Mouse (Mus musculus): ENCODE measurements around the gene Ano10. TPM values are rescaled to one million over a fixed set of nuclear protein-coding genes. Genes with fewer than 3 reads are reported as not detected.

The Ano10 gene
- not detected in 2 replicates for polyA plus RNA-seq (2012; ENCODE audit: insufficient read depth, insufficient read length, low replicate concordance, missing spikeins)

- TF ChIP-seq CTCF (IDR thresholded peaks at IDR 0.05; ENCODE audit: insufficient read depth, low read depth, low read length) (no peak), POLR2A (IDR thresholded peaks at IDR 0.05; ENCODE audit: insufficient read depth, low read depth, low read length) (peak; percentile 58; the same call in 1 of the 2 replicates)
- Histone ChIP-seq H3K4me3 (ENCODE audit: insufficient read depth, low read depth, low read length) (peak within 1 kb of the TSS; percentile 57), H3K4me1 (ENCODE audit: control insufficient read depth, insufficient read depth, low read length) (peaks cover 7% of the 10 kb centered on the region), H3K27ac (ENCODE audit: insufficient read depth, low read depth, low read length) (peak within 1 kb of the TSS; percentile 6; the same call in 1 of the 2 replicates)
- under 1% methylated on average over 51 of the region's 51 CpGs for WGBS
Observed at GRCm38 (mm10) chr9:122294242-122294881, at the start of gene Ano10. TSS of gene Ano10 (minus strand) at chr9:122294423.

GRCm38 (mm10) chr9:122343399-122343798 is 49.2 kb upstream of the Ano10 start:
- Histone ChIP-seq H3K4me1 (ENCODE audit: control insufficient read depth, insufficient read depth, low read length) (peaks cover 5% of the 10 kb centered on the region; the same call in 1 of the 2 replicates), H3K27ac (ENCODE audit: insufficient read depth, low read depth, low read length) (no peak overlapping the region), H3K4me3 (ENCODE audit: insufficient read depth, low read depth, low read length) (no peak overlapping the region)
- TF ChIP-seq CTCF (IDR thresholded peaks at IDR 0.05; ENCODE audit: insufficient read depth, low read depth, low read length) (no peak), POLR2A (IDR thresholded peaks at IDR 0.05; ENCODE audit: insufficient read depth, low read depth, low read length) (no peak)
- 83% methylated on average over 7 of the region's 7 CpGs for WGBS

GRCm38 (mm10) chr9:122339972-122340371 is 45.7 kb upstream of the Ano10 start:
- WGBS, result 23% methylated on average over 5 of the region's 5 CpGs
- no peak for TF ChIP-seq POLR2A (IDR thresholded peaks at IDR 0.05; ENCODE audit: insufficient read depth, low read depth, low read length)
- no peak for TF ChIP-seq CTCF (IDR thresholded peaks at IDR 0.05; ENCODE audit: insufficient read depth, low read depth, low read length)
- Histone ChIP-seq H3K4me3 (ENCODE audit: insufficient read depth, low read depth, low read length) (no peak overlapping the region), H3K27ac (ENCODE audit: insufficient read depth, low read depth, low read length) (no peak overlapping the region), H3K4me1 (ENCODE audit: control insufficient read depth, insufficient read depth, low read length) (peaks cover 15% of the 10 kb centered on the region)

- H3K4me1 ChIP-seq (ENCODE audit: control insufficient read depth, insufficient read depth, low read length), result peaks cover 15% of the 10 kb centered on the region
- peak overlapping the region; percentile 69 for H3K27ac ChIP-seq (ENCODE audit: insufficient read depth, low read depth, low read length)
- TF ChIP-seq POLR2A (IDR thresholded peaks at IDR 0.05; ENCODE audit: insufficient read depth, low read depth, low read length) (no peak), CTCF (IDR thresholded peaks at IDR 0.05; ENCODE audit: insufficient read depth, low read depth, low read length) (no peak)
- no peak overlapping the region for H3K4me3 ChIP-seq (ENCODE audit: insufficient read depth, low read depth, low read length)
- 34% methylated on average over 8 of the region's 8 CpGs for WGBS
Observed at GRCm38 (mm10) chr9:122337510-122337931, 43.3 kb upstream of the Ano10 start.

GRCm38 (mm10) chr9:122336677-122337076 is 42.5 kb upstream of the Ano10 start:
- Histone ChIP-seq H3K27ac (ENCODE audit: insufficient read depth, low read depth, low read length) (no peak overlapping the region), H3K4me1 (ENCODE audit: control insufficient read depth, insufficient read depth, low read length) (peaks cover 15% of the 10 kb centered on the region), H3K4me3 (ENCODE audit: insufficient read depth, low read depth, low read length) (no peak overlapping the region)
- no peak for TF ChIP-seq POLR2A (IDR thresholded peaks at IDR 0.05; ENCODE audit: insufficient read depth, low read depth, low read length)
- 75% methylated on average over 2 of the region's 2 CpGs for WGBS

GRCm38 (mm10) chr9:122328199-122328598 is 34.0 kb upstream of the Ano10 start:
- Histone ChIP-seq H3K27ac (ENCODE audit: insufficient read depth, low read depth, low read length) (no peak overlapping the region), H3K4me3 (ENCODE audit: insufficient read depth, low read depth, low read length) (no peak overlapping the region), H3K4me1 (ENCODE audit: control insufficient read depth, insufficient read depth, low read length) (no peaks in the 10 kb centered on the region)
- no peak for TF ChIP-seq CTCF (IDR thresholded peaks at IDR 0.05; ENCODE audit: insufficient read depth, low read depth, low read length)
- TF ChIP-seq POLR2A (IDR thresholded peaks at IDR 0.05; ENCODE audit: insufficient read depth, low read depth, low read length), result no peak
- WGBS, result 70% methylated on average over 3 of the region's 3 CpGs

GRCm38 (mm10) chr9:122325996-122326395 is 31.8 kb upstream of the Ano10 start:
- TF ChIP-seq POLR2A (IDR thresholded peaks at IDR 0.05; ENCODE audit: insufficient read depth, low read depth, low read length) (no peak), CTCF (IDR thresholded peaks at IDR 0.05; ENCODE audit: insufficient read depth, low read depth, low read length) (no peak)
- H3K27ac ChIP-seq (ENCODE audit: insufficient read depth, low read depth, low read length), result no peak overlapping the region
- no peaks in the 10 kb centered on the region for H3K4me1 ChIP-seq (ENCODE audit: control insufficient read depth, insufficient read depth, low read length)
- 100% methylated on average over 1 of the region's 1 CpGs for WGBS
- no peak overlapping the region for H3K4me3 ChIP-seq (ENCODE audit: insufficient read depth, low read depth, low read length)

GRCm38 (mm10) chr9:122322356-122322755 is 28.1 kb upstream of the Ano10 start:
- TF ChIP-seq CTCF (IDR thresholded peaks at IDR 0.05; ENCODE audit: insufficient read depth, low read depth, low read length) (no peak), POLR2A (IDR thresholded peaks at IDR 0.05; ENCODE audit: insufficient read depth, low read depth, low read length) (no peak)
- Histone ChIP-seq H3K27ac (ENCODE audit: insufficient read depth, low read depth, low read length) (no peak overlapping the region), H3K4me1 (ENCODE audit: control insufficient read depth, insufficient read depth, low read length) (no peaks in the 10 kb centered on the region), H3K4me3 (ENCODE audit: insufficient read depth, low read depth, low read length) (no peak overlapping the region)
- WGBS, result 82% methylated on average over 3 of the region's 3 CpGs

- 95% methylated on average over 4 of the region's 4 CpGs for WGBS
- H3K27ac ChIP-seq (ENCODE audit: insufficient read depth, low read depth, low read length), result no peak overlapping the region
Observed at GRCm38 (mm10) chr9:122320626-122321025, 26.4 kb upstream of the Ano10 start.

More at GRCm38 (mm10) chr9:122320626-122321025, 26.4 kb upstream of the Ano10 start:
- Histone ChIP-seq H3K4me3 (ENCODE audit: insufficient read depth, low read depth, low read length) (no peak overlapping the region), H3K4me1 (ENCODE audit: control insufficient read depth, insufficient read depth, low read length) (no peaks in the 10 kb centered on the region)
- TF ChIP-seq CTCF (IDR thresholded peaks at IDR 0.05; ENCODE audit: insufficient read depth, low read depth, low read length) (no peak), POLR2A (IDR thresholded peaks at IDR 0.05; ENCODE audit: insufficient read depth, low read depth, low read length) (no peak)

Data from olfactory bulb, adult 2 months (tissue).